Mouse (Mus musculus) monocyte, adult 5-6 weeks (primary cell): ENCODE measurements around the gene Proca1. TPM values are rescaled to one million over a fixed set of nuclear protein-coding genes. Genes with fewer than 3 reads are reported as not detected.

Experiments used
- ATAC-seq: fragments of 153-309, 156-312 bp; replicated peaks from 2 replicates; pipeline ENCODE4 v1.8.0; 2017; ENCODE audit warnings: mild to moderate bottlenecking; ENCODE audit not compliant: low TSS enrichment, insufficient number of reproducible peaks, severe bottlenecking, poor library complexity, low FRiP score
- total RNA-seq: library from RNA; stranded (forward); fragments of 200-1000, 200-491, 200-594 nt; gene quantifications from 3 replicates; pipeline ENCODE4 v1.2.3, GENCODE M21; 2017

Proca1 gene
- total RNA-seq, 1 experiment from 2014 or later = not detected

DNA sequence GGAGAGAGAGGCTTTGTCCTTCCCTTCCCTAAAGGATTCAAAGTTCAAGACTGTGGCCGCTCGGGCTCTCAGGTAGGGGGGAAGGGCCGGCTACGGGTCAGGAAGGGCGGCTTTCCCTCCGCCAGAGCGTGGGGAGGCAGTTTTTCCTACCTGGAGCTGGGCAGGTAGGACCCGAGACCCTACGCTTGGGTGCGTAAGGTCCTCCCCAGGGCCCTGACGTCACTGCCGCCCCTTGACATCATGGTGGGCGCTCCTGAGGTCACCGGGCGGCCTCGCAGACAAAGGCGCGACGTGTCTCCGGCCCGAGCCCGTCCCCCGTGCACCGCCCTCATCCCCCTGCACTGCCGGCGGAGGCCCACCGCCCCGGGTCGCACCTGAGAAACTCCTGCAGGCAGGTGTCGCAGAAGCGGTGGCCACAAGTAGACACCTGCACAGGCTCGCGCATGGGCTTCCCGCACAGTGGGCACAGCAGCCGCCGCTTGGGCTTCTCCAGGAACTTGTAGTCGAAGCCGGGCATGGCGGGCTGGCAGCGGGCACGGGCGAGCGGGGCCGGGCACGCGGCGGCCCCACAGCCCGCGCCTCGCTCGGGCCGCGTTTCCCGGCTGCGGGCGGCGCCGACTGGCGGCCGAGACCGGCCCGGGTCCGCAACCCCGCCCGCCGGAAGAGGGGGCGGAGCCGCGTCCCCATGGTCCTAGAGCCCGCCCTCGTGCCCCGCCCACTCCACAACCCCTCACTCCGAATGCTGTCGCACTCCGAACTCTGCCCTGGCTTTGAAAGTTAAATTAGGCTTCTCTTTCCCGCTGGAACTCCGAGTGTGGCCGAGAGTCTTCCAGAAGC is 28.1 kb upstream of the Proca1 start, which contains the start of gene Traf4:
TSS of gene Traf4 (minus strand) at position 666 of the 837 bp plus-strand sequence.
- 0 out of 2 replicates have a peak, but pooled peaks have one; percentile 37 for ATAC-seq

DNA sequence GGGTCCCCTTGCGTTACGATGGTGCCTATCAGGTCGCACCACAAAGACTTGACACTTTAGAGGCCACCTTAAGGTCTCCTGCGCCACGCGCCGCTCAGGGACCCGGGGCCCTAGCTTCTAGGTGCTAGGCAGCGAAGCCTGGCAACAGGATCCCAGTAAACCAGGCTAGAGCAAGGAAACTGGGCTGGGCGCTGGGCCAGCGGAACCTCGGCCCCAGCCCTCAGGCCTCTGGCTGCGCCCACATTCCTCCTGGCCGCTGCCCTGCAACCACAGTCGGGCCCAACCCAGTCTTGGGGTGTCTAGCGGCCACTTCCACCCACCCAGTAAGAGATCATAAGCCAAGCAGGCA is 27.5 kb upstream of the Proca1 start:
- 0 out of 2 replicates have a peak, but pooled peaks have one; percentile 14 for ATAC-seq

DNA sequence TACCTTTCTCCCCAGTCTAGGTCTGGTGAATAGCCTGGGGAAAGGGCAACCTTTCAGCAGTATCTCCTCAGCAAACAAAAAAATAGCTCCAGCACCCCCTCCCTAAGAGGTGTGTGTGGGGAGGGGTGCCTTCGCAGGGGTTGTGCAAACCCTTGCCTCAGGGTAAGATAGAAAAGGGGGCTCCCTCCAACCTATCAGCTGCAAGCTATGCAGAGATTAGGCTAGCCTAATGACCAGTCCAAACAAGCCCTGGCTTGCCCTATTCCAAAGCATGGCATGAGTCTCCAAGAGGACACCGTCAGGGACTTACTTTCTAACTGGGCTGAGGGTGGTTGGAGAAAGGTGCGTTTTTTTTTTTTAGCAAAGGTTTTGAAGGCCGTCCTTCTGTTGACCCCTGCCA is 27.0 kb upstream of the Proca1 start:
- no peak for ATAC-seq

DNA sequence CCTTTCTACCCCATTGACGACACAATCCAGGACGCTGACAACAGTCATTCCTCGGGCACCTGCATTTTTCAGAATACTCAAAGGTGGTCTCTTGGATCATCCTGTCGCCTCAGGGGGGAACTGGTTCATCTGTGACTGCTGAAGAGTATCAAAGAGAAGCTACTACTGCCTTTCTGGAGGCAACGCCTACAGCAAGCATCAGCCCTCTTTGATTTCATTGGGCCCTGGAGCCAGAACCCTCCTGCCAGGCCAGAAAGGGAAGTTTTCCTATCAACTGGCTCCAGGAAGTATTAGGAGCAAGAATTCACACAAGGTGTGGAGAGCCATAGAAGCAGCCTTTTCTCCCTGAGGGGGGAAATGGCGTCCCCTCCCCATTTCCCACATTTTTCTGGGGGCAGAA is 26.6 kb upstream of the Proca1 start:
- ATAC-seq = no peak

DNA sequence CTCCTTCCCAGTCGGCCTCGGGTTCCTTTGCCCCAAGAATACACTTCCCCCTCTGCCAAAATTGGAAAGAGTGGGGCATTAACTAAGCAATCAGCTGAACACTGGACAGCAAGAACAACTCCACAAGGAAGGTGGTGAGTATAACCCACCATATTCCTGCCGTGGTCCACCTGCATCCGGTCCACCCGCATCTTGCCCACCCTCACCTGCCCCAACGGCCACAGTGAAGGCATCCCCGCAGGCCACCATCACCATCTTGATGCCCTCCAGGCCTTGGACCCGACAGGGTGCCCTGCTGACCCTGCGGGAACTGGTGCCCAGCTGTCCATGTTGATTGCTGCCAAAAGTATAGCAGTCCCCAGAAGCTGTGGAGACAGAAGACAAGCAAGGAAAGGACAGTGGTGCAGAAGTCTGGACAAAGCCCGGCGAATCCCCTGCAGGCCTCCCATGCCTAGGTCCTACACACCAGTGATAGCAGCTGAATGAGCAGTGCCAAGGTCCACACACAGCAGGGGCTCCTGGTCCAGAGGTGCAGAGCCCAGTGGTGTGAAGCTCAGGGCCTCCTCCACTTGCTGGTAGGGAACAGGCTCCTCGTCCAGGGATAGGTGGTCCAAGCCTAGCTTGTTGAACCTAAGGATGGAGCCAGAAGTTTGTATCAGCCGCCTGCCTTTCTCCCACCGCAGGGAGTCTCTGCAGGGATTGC is 25.8 kb upstream of the Proca1 start:
- no peak for ATAC-seq

DNA sequence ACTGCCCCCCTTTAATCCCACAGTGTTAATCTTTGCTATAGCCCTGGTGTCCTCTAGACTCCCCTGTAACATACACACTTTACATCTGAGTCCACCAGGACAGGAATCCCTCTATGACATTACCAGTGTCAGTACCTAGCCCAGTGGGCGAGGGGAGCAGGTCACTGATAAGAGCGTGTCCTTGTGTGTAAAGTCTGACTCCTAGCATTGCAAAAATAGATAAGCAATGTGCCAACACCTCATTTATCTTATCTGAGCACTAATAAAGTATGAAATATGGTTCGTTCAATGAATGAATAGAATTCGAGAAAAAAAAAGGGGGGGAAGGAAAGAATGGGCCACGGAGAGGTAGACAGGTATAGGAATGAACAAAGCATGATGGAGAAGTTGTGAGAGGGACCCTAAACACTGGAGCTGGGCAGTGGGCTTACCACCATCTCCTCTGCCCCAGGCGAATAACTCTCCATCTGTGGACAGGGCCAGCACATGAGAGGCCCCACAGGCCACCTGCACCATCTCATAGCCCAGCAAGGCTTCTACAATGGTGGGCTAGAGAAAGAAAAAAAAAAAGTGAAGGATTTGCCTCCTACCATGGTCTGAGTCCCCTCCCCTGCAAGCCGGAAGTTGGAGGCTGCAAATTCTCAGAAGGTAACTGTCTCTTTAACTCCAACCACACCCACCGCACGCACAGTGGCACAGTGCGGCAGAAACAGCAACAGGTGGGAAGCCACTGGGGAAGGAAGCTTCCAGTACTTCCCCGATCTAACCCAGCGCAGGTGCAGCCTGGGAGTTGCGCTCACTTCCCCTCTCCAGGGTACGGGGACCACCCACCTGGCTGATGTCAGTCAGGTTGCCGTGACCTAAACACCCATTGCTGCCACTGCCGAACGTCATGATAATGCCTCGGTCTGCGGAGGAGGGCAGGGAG is 24.4 kb upstream of the Proca1 start:
- peak; percentile 16; the same call in 1 of the 2 replicates for ATAC-seq

DNA sequence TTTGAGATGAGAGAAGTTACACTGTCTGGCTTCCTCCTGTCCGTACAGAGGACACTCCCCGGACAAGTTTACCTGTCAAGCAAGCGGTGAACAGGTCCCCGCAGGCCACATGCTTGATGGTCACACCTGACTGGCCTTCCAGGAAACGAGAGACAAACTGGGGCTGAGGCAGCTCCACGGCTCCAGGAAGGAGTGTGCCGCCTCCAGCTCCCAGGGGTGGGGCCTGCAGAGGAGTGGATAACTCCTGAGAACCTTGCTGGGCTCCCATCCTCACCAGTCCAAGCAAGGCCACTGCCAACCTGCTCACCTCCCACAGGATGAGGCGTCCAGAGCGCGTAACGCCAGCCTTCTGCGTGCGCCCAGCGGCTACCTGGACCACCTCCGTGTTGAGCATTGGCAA is 22.9 kb upstream of the Proca1 start:
- ATAC-seq = no peak

DNA sequence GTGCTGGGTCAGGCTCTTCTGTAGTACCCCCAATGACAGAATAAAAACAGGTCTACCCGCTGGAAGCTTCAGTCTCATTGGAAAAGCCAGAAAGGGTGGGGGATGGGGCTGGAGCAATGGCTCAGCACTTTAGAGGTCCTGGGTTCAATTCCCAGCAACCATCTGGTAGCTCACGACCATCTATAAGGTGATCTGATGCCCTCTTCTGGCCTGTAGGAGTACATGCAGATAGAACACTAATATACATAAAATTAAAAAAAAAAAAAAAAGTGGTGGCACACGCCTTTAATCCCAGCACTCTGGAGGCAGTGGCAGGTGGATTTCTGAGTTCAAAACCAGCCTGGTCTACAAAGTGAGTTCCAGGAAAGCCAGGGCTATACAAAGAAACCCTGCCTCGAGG is 21.9 kb upstream of the Proca1 start:
- no peak for ATAC-seq

DNA sequence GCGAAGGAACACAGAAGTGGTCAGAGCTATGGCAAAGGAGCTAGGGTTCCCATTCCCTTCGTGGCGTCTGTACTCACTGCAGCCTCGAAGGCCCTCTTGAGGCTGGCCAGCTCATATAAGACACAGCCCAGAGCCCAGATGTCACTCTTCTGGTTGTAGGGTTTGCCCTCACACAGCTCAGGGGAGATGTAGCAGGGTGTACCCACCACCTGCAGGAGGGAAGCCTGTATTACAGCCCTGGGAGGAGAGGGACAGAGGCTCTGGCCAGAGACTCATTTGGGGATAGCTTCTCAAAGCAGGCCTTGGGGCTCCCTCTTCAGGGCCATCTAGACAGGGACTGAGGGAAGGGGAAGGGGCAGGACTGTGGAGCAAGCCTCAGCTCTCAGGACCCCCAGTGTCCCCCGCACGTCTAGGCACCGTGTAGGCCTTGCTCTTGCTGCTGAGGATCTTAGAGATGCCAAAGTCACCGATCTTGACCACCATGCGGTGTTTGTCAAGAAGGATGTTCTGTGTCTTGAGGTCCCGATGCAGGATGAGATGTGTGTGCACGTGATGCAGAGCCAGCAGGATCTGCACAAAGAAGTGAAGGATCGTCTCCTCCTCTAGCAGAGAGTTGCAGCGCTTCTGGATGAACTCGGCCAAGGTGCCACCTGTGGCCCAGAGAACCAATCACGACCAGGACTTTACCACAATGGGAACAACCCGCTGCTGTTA is 21.0 kb upstream of the Proca1 start:
- ATAC-seq = no peak

DNA sequence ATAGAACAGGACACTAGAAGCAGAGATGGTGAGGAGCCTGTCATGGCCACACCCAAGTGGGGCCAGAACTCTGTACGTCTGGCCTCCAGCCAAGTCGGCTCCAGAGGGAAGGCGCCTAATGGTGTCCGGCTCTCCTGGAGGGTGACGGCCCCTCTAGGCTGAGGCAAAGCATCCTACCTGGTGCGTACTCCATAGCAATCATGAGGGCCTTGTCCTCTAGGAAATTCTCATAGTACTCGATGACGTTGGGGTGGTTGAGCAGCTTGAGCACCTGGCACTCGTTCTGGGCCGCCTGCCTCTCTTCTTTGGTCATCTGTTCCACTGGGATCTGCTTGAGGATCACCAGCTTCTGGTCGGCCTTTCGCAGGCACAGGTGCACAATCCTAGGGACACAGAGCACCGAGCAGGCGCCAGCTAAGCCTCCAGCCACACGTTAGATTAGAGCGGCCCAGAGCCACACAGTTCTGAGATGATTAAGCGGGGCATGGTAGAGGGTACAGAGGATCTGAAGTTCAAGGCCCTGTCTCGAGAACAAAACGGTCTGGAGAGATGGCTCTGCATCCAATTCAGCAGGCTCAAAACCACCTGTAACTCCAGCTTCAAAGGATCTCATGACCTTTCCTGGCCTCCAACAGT is 20.3 kb upstream of the Proca1 start:
- no peak for ATAC-seq

DNA sequence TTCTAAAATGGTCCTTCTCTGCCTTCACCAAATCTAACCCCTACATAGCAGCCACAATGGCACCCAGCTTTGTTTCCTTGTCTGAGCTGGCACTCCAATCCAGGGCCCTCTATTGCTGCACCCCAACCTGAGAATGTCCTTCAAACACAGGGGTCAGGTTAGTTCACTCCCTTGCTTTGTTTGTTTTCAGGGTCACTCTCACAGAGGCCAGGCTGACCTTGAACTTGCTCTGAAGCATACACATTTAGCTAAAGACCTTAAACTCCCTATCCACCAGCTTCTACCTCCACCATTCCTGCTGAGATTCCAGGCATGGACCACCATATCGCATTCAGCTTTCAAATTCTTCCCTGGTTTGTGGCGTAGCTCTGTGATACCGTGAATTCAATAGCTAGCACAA is 18.7 kb upstream of the Proca1 start:
- no peak for ATAC-seq

DNA sequence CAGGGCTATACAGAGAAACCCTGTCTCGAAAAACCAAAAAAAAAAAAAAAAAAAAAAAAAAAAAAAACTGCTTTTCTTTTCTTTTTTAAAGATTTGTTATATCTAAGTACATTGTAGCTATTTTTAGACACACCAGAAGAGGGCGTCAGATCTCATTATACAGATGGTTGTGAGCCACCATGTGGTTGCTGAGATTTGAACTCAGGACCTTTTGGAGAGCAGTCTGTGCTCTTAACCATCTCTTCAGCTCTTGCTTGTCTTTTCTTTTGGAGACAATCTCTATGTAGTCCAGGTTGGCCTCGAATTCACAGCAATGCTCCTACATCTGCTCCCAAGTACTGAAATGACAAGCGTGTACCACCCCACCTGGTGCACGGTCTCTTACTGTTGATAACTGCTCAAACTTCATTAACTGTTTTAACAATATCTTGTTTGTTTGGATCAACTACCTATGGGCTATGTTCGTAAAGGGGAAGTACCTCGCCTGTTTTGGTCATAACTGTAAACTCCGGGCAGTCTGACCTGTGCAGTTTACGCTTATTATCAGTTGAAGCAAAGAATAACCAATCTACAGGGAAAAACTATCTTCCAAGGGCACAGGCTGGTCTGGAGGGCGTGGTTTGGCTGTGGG is 17.3 kb upstream of the Proca1 start:
- ATAC-seq = no peak

DNA sequence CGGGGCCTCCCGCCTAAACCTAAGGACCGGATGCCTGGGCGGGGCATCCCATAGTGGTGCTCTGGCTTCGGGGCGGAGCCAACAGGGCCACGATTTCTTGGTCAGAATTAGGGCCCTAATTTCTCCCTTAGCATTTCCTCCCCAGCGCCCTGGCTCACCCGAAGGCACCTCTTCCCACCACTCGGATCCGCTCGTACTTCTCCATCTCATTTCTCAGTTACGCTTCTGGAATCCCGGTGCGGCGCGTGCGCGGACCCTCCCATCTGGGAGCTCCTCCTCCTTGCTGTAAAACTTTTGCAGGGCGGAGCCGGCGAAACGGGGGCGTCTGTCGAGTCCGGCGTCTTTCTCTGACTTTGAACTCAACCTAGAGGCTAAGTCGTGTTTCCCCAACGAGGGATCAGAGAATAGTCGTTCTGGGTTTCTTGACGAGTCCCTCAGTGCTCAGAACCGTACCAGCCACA is 16.8 kb upstream of the Proca1 start, which contains the start of the genes Nek8 and Tlcd1:
TSS of gene Nek8 (minus strand) at position 274 of the 461 bp plus-strand sequence.
TSS of gene Tlcd1 (plus strand) at position 310 of the 461 bp plus-strand sequence.
- ATAC-seq = peak; percentile 65

DNA sequence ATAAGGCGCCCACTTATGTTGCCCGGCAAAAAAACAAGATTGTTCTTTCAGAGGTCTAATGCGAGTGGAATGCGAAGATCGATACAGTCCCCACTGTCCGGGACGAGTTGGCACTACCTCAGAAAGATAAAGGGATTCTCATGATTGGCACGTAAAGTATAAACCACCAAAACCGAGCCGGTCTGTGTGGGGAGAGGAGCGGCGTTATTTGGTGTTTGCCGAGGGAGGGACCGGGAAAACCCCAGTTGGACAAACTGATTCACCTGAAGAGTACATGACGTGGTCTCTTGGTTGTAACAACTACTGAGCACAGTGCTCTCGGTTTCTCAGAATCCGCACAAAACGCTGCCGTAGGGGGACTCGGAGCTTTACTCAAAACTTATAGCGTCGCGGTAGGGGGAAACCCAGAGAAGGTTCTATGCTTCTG is 16.3 kb upstream of the Proca1 start:
- ATAC-seq = no peak

DNA sequence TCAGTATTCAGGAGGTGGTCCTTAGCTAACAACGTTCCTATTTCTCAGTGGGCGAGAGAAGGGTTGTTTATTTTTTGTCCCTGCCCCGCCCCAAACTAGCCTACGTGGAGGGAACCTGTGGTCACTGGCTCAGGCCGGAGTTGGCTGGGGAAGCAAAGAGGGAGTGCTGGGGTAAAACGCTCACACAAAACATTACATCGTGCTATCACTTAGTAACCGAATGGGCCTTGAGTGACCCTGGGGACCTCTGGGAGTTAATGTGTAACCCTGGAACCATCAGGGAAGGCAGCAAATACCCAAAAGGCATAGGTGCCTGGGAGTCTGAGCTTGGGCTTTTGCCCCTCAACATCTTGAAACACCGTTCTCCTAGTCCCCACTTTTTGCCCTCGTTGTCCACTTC is 15.8 kb upstream of the Proca1 start:
- peak; percentile 15 for ATAC-seq

DNA sequence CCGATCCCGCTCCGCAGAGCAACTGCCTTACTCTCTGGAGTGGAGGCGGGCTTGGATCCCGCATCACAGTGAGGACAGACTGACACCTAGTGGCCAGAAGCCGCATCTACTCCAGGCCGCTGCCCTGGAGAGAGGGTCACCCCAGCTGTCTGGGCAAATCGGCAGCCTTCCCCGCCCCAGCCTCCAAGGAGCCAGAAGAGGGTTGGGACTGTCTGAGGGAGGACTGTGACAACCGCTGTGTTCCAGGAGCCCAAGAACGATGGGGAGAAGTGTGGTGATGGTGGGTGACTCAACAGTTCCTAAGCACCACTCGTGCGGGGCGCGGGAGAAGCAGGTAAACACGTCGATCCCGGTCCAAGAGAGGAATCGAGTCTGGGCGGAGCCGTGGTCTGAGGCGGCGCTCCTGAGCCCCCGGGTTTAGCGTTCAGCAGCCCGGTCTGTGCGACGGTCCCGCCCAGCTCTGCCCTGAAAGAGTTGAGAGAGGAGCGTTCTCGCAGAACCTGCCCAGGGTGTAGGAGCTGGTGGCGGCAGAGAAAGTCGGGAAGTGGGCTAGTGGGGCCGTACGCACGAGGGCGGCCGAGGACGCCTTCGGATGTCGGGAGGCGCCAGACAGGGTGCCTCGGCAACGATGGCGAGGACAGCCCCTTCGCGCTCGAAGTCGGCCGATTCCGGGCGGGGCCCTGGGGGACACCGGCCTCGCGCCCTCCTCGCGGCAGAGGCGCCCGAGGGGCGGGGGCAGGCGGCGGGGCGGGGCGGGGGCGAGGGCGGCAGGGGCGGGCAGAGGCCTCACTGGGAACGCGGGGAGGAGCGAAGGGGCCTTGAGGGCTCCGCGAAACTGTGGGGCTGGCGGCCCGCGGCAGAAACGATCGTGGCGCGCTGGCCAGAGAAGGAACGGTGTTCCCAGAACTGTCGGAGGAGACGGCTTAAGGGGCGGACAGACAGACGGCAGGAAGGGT is 15.0 kb upstream of the Proca1 start:
- peak; percentile 79 for ATAC-seq
